Mouse (Mus musculus) G1E (cell line): ENCODE results near the gene Pkn3.

ENCODE experiments used
- GATA1 ChIP-seq: IDR thresholded peaks from 2 replicates; pipeline ENCODE4 v1.6.1; 2012; ENCODE audit warnings: borderline replicate concordance, low read length, inconsistent platforms, mixed read lengths
- TAL1 ChIP-seq: conservative IDR thresholded peaks from 2 replicates; pipeline ENCODE4 v1.6.1; 2012; ENCODE audit warnings: low read depth, low read length, inconsistent platforms, mixed read lengths

DNA sequence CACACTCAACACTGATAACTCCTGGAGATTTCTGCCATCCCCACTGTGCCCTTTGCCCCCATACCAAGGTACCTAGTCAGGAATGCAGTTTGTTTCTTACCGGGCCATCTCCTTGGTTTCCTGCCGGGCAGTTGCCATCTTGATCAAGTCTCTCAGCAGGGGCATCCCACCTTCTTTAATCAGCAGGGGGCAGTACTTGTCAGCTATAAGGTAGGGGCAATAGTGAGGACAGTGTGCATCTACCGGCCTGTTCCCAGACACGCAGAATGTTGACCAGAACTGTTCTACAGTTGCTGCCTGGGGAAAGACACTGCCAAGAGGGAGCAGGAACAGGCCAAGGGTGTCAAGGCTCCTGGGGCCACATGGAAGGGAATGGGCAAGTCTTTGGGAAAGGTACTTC, 22.7 kb downstream of the Pkn3 start:
- no peak for TF ChIP-seq TAL1
- TF ChIP-seq GATA1 = no peak
